Mouse (Mus musculus) C2C12 (cell line): ENCODE measurements around the gene Crcp.

Experiments used
- CEBPB ChIP-seq: IDR thresholded peaks from one replicate; pipeline ENCODE4 v1.6.1; 2011; ENCODE audit warnings: low read depth, mild to moderate bottlenecking, control low read depth, moderate library complexity
- CTCF ChIP-seq: IDR thresholded peaks from one replicate; pipeline ENCODE4 v1.5.1; 2011; ENCODE audit not compliant: control insufficient read depth, insufficient read depth, insufficient read length
- FOSL1 ChIP-seq: IDR thresholded peaks from one replicate; pipeline ENCODE4 v1.8.0; 2011; ENCODE audit warnings: mild to moderate bottlenecking, low read length; ENCODE audit not compliant: poor library complexity, insufficient read depth, severe bottlenecking
- MYOD1 ChIP-seq: IDR thresholded peaks from one replicate; pipeline ENCODE4 v1.6.1; 2011; ENCODE audit warnings: low read depth; ENCODE audit not compliant: control insufficient read depth, insufficient read length
- MYOG ChIP-seq: IDR thresholded peaks from one replicate; pipeline ENCODE4 v1.6.1; 2011; ENCODE audit not compliant: control insufficient read depth, insufficient read length; ENCODE audit errors: extremely low read depth
- USF1 ChIP-seq: IDR thresholded peaks from one replicate; pipeline ENCODE4 v1.6.1; 2011; ENCODE audit warnings: low read depth, mild to moderate bottlenecking, control low read depth, moderate library complexity

DNA sequence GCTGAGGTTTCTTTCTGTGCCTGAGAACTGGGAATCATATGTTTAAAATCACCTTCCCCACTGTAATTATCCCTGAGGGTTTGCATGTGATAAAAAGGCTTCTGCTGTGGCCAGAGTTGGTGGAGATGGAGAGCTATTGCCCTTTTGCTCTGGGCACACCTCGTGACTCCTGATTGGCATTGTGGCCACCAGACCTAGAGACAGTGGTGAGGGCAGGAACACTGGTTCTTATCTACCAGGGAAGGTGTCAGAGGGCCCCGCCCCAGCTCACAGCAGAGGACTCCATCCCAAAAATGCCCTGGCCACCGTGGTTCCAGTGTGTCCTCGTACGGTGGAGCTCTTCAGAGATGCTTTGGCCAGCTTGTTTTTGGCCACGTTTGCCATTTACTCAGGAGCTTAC is 23.9 kb downstream of the Crcp start:
- TF ChIP-seq CTCF (no peak), CEBPB (no peak), USF1 (no peak), MYOD1 (no peak), FOSL1 (no peak), MYOG (no peak)
